Mouse (Mus musculus): Measurements from ENCODE around the gene Lsr.

- TF ChIP-seq GATA1 (IDR thresholded peaks at IDR 0.05; ENCODE audit: borderline replicate concordance, low read length) (no peak), FLI1 (IDR thresholded peaks at IDR 0.05; ENCODE audit: low read length) (no peak)
Measured at GRCm38 (mm10) chr7:30924071-30924470, 49.2 kb downstream of the Lsr start.

All from megakaryocyte, embryonic 14.5 days (primary cell).